Mouse (Mus musculus) retina, postnatal 7 days (tissue): ENCODE results near the gene Cnga1.
A peak's percentile ranks its signal among the peaks of the same experiment; 100 is the strongest.

Experiments
- DNase-seq: peaks from one replicate; pipeline ENCODE4 v3.0.0-alpha.2; 2012; ENCODE audit warnings: low read depth, low spot score

Gene Cnga1

DNA sequence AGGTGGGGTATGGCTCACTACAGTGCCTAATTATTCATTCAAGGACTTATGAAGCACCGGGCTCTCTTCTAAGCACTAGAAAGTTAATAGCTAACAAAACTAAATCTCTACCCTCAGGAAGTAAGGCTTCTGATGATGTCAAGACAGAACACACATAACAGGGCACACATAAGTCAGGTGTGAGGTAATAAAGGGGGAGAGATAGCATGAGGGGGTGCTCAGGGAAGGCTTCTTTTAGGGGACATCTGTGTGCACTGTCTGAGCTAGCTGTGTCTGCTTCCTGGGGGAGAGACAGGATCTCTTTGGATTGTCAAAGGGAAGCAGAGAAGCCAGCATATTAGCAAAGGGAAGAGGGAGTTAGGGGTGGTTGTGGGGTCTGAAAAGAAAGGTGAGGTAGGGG lies at the start of gene Cnga1:
Gene Cnga1, minus strand, starts transcription at position 101 of the 400 bp plus-strand sequence.
- no peak for DNase-seq

GRCm38 (mm10) chr5:72690516-72690915 lies 46.4 kb upstream of the Cnga1 start:
- no peak for DNase-seq

GRCm38 (mm10) chr5:72689556-72689955 lies 45.5 kb upstream of the Cnga1 start:
- no peak for DNase-seq

DNA sequence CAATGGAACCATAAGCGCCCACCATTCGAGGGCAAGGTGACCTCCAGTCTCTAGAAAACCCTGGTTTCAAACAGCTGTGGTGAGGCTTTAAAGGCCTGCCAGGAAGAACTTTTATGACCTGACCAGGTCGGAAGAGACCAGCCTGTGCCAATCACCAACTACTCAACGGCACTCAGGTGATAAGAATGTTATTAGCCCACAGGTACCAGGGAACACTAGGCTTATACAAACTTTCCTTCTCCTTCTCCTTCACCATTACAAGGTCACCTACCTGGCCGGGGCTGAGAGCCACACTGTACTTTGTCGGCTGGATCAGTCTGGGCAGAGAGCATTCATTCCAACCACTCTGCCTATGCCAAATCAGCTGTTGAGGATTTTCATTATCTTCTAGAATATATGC lies 37.4 kb upstream of the Cnga1 start:
- DNase-seq = no peak

DNA sequence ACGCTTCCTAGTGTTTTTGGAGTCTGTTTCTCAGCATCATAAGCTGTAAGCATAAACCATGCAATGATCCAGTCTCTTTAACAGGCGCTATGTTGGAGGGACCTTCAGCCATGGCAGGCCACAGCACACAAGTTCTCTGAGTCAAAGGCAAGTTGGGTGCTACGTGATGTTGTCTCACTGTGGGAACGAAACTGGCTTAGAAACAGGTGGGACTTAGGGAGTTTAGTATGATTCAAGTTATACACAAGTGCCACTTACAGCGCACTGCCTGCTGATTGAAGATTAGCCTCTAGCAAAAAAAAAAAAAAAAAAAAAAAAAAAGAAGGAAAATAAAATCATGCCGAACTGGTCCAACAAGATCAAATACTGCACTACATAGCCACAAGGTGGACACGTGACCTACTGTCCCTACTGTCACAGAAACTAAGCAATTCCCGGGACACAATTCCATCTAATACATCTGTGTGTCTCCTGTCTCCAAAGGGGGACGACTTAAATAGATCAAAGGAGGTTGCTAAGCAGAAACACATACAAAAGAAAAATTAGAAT lies 31.0 kb upstream of the Cnga1 start:
- DNase-seq = no peak

DNA sequence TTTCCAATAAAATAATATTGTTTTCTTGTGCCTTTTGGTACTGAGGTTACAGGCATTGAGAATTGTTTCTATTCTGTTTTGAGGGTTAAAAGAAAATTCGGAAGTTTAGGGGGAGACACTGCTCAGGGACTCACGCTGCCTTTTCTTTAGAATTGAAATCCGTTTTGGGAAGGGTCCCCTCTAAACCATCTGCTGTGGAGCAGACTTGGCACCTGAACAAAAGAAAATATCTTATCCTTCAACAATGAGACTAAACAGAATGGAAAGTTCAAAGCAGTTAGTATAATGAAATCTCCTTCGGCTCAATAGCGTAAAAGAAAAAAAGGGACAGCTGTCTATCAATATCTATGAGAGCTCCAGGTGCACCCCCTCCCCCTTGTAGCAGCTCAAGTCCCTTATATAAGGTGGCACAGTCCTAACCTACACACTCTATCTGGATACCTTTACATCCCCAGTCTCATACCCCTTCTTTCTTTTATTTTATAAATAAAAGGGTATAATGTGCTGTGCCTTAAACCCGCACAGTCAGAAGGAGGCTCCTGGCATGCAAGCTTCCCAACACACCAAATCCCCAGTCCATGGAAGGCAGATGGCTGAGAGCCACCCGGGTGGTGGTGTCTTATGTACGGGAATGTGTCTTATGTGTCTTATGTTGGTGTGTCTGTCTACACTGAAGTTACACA lies 27.1 kb upstream of the Cnga1 start:
- no peak for DNase-seq

DNA sequence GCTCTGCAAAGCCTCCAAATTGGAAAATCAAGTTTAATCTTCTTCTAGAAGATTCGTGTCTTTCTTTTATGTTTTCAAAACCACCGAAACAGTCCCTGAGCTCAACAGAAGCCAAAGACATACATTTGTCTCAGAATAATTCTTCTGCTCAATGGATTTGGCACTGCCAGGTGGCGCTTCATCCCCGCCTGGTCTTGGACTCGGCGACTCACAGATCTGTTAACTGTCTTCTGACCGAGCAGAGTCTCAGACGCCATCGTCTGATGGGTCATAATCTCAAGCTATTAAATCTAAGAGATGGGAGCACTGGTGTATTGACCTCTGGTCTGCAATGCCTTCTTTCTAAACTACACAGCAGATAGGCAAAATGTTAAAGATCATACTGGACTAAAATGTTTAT lies 24.3 kb upstream of the Cnga1 start:
- no peak for DNase-seq

DNA sequence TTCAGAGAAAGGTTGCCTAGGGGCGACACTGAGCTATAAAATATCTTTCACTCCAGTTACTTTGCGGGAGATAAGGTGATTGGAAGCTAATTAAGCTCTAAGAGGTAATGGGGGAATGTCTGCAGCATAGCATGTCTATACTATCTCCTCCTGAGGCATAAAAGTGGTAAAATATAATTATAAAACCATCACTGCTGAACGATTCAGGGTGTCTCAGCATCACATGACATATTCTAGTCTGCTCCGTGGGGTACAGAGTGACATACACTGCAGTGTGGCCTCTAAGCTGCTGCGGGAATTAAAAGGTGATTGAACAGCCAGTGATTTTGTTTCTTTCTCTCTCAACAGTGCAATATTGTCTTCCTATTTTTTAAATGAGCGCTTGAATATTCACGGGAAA lies 22.4 kb upstream of the Cnga1 start:
- DNase-seq = no peak

DNA sequence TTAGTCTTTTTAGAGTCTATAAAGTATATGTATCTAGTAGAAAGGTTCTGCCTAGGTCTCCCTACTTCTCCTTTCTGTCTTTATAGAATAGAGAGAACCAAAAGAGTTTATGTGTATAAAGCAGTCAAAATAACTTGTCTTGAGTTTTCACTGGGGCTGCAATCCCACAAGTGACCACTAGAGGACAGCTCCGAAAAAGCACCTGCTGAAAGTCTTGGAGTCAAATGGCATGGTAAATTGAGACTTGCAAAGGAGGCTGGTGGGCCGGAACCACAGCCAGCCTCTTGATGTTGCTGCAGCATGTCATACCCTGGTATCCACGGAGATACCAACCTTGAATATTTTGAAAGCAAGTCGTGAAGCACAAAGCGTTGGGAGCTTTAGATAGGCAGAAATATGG lies 21.2 kb upstream of the Cnga1 start:
- DNase-seq = no peak

- DNase-seq = no peak
Observed at GRCm38 (mm10) chr5:72664854-72665253, 20.8 kb upstream of the Cnga1 start.

DNA sequence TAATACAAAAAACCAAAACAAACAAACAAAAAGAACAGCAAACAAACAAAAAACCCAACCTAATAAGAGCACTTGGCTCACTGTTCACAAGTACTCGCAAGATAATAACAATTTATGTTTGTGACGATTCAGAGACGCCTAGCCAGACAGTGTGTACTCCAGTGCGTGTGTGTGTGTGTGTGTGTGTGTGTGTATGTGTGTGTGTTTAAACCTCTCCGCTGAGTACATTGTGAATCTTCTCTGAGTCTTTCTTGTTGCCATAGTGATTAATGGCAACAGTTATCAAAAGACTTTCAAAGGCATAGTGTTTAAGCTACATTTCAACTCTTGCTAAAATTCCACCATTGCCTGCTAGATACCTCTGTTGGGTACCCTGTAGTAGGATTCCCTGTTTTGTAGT lies 20.1 kb upstream of the Cnga1 start:
- no peak for DNase-seq

GRCm38 (mm10) chr5:72661051-72661781 lies 17.1 kb upstream of the Cnga1 start:
- no peak for DNase-seq

DNA sequence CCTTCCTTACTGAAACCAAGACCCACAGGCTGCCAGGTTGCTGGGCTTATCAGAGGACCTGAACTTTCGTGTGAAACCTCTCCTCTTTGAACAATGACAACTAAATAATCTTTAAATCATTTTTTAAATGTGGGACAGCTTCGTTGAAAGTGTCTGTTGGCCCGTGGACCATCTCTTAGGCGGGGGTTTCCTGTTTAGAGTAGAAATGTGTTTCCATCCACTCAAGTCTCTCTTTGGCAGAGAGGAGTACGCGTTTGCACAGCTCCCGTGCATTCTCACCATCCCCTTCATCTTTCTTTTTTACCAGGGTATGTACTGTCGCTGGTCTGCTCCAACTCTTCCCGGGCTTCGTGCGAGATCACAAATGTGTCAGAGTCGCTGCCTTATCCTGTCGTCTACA lies 14.3 kb upstream of the Cnga1 start:
- DNase-seq = no peak

- no peak for DNase-seq
Observed at GRCm38 (mm10) chr5:72656270-72656791, 12.3 kb upstream of the Cnga1 start.

DNA sequence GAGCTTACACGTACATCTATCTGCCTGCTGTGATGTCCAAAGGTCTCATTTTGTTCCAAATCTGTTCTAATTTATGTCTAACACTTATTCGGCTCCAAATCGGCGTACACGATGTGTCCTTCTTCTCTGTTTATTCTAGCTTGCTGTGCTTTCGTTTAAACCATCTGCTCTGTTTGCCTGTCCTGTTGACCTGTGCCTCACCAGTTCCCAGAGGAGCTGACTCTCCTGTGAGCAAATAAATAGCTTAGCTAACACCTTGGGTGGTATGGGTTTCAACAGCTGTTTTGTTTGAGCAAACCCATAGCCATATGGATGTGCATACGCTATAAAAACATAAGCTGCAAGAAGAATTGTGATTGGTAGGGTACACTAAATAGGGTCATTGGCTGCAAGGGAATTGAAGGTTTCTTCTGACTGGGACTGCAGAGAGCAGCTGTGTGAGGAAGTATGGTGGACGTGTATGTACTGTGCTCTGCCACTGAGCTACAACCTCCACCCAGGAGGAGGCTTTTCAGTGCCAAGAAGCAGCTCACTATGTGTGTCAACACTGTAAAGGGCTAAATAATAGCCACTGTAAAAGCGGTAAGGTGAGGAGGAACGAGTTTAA lies 9.1 kb upstream of the Cnga1 start:
- no peak for DNase-seq

DNA sequence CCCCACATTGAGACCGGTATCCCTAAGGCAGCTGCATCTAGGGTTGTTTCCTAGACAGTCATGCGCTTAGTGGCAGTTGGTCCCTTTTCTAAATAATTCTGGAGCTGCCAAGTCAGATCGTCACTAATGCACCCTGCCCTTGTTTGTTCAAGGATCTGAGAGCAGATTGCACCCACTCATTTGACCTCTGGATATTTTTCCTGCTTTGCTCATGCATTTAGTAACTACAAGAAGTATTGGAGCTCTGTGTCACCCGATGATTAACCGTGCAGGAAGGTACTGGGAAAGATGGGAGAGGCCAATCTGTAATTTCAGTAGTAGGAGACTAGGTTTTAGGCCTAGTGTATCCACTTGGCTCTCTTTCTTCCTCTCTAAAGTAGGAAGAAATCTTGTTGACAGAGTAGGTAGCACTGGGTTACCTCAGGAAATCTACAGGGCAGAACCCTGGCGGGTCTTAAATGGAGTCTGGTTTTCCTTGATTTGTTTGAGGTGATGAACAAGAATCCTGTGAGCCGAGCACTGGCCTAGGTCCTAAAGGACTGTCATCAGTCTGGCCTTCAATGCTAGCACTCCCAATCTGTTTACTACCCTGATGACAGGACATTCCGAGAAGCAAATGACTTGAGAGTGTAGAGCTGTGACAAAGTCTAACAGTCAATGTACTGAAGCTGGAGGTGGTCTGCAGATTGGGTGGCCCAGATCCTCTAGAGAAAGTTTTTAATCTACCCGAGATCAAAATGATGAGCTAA lies 5.1 kb upstream of the Cnga1 start:
- no peak for DNase-seq

DNA sequence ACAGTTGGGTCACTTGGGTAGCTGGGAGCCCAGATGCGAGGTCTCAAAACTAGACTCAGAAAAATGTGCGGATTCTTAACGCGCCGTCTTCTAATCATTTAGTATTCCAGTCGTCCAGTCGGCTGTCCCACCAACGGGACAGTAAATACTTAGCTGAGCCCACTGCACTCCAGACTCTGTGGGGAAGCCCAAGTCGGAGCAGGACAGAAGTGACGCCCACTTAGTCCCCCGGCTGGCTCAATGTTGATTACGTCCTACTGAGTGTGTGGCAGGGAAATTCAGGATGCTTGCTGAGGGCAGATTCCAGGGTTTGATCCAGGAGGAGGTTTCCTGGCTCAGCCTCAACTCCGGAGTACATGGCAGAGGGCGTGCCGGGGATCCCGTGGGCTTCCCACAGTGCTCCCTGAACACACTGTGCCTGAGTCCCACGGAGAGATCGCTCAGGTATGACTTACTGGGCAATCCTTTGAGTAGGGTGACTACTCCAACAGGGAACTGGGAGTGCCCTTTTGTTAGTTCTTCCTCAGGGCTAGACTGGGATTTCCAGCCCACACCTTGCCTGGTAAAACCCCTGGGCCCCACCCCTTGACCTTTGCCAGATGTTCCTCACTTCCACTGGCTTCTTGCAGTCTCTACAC lies 4.0 kb upstream of the Cnga1 start:
- DNase-seq = no peak

DNA sequence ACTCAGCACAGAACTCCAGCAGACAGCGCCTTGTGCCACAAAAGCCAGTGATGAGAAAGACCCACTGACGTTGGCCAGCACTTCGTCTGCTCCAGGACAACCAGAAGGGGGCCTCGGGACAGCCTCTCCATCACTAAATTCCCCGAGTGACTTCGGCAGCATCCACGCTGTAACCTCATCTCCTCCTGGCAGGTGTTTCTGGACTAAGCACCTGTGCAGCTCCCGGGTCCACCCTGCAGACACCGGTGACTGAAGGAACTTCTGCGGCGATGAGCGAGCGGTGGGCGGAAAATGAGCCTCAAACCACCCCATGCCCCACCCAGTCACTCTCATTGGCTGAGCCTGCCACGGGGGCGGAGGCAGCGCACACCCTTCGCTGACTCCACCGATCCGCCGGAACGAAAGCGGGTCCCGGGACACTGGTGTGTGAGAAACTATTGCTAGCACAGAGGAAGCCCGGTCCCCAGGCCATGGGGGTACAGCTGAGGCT lies 3.4 kb upstream of the Cnga1 start, which contains the start of gene Nipal1:
Gene Nipal1, plus strand, starts transcription at position 378 of the 490 bp plus-strand sequence.
- peak; percentile 25 for DNase-seq

DNA sequence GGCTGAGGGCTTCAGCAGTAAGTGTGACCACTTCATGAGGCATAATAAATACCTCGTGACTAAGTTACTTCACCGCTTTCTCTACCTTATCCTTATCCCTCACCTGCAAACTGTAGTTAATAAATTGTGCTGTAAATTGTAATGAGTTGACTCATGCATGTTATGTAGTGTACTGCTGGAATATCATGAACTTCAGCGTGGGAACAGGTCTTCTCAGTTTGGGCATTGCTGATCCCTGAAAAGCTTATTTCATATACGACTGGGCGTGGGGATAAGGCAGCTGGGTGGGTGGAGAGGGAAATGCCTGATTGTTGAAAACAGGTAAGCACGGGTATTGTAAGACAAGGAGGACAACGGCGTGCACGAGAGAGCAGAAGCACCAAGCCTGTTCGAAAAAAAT lies 2.9 kb upstream of the Cnga1 start:
- no peak for DNase-seq

- DNase-seq = no peak
Observed at GRCm38 (mm10) chr5:72646131-72646530, 2.1 kb upstream of the Cnga1 start.

DNA sequence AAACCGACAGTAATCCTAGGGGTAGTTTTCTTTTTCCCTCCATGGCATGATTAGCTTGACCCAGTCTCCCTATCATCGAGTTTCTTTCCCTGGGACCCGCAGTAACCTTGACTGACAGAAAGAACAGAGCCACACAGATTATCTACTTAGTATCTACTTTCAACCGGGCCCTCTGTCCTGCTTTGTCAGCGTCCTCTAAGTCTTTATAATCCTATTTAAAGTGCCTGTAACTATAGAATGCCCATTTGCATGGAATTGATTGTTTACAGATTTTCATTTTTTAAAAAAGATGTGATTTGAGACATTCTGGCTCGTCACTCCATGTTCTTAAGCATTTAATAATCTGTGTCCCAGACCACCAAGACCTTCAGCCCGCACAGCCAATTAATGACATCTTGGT lies 420 bp downstream of the Cnga1 start:
- DNase-seq = peak; percentile 23
